Mouse (Mus musculus) CH12.LX (cell line): ENCODE results near the gene Polr3g. TPM values are rescaled to one million over a fixed set of nuclear protein-coding genes. Genes with fewer than 3 reads are reported as not detected.
A peak's percentile ranks its signal among the peaks of the same experiment; 100 is the strongest.

Experiments
- DNase-seq: peaks from one replicate; pipeline ENCODE4 v3.0.0-alpha.2; 2013; ENCODE audit errors: extremely low read depth
- H3K27ac ChIP-seq: 2 replicates; pipeline ENCODE4 v1.5.1; 2012; ENCODE audit warnings: low read depth, mild to moderate bottlenecking, control low read depth, moderate library complexity; ENCODE audit not compliant: insufficient read depth
- H3K27me3 ChIP-seq: replicated peaks from 2 replicates; pipeline ENCODE3; 2012; ENCODE audit warnings: inconsistent platforms
- H3K36me3 ChIP-seq, 2 experiments: replicated peaks in 1 of 2; 2 replicates each; pipeline versions ENCODE3 to v1.6.1; 2012; ENCODE audit warnings: inconsistent platforms in 1 of 2, low read length in 1 of 2, mild to moderate bottlenecking in 1 of 2, mixed read lengths in 1 of 2, moderate library complexity in 1 of 2; ENCODE audit not compliant: control insufficient read depth in 1 of 2, insufficient read depth in 1 of 2
- H3K4me1 ChIP-seq, 2 experiments: 2 replicates each; pipeline ENCODE4 v1.6.1; 2012; ENCODE audit warnings: inconsistent platforms in 1 of 2, moderate library complexity in 1 of 2; ENCODE audit not compliant: insufficient read depth in 2 of 2, control insufficient read depth in 1 of 2
- H3K4me2 ChIP-seq: 2 replicates; pipeline ENCODE4 v1.6.1; 2012; ENCODE audit warnings: low read depth, mild to moderate bottlenecking, control low read depth; ENCODE audit not compliant: poor library complexity, insufficient read depth, severe bottlenecking
- H3K4me3 ChIP-seq, 3 experiments: fragments of 150-350 bp in 1 of 3; sonication (generic) in 1 of 3; replicated peaks in 1 of 3; 2 replicates each; pipeline versions ENCODE3 to v1.5.1; 2011 to 2012; ENCODE audit warnings: low read depth in 2 of 3, low read length in 2 of 3, mild to moderate bottlenecking in 2 of 3, moderate library complexity in 2 of 3, control low read depth in 1 of 3, improper control_type of control experiment in 1 of 3, inconsistent platforms in 1 of 3, mixed read lengths in 1 of 3; ENCODE audit not compliant: poor library complexity in 1 of 3
- H3K79me2 ChIP-seq: replicated peaks from 2 replicates; pipeline ENCODE4 v1.6.1; 2012; ENCODE audit warnings: mild to moderate bottlenecking, moderate library complexity; ENCODE audit not compliant: control insufficient read depth, poor library complexity, insufficient read depth, severe bottlenecking; ENCODE audit errors: extremely low read depth
- H3K9ac ChIP-seq: 2 replicates; pipeline ENCODE4 v1.6.1; 2012; ENCODE audit warnings: low read depth, mild to moderate bottlenecking, control low read depth, moderate library complexity; ENCODE audit not compliant: insufficient read depth
- H3K9me3 ChIP-seq: replicated peaks from 2 replicates; pipeline ENCODE3; 2012; ENCODE audit warnings: low read length, inconsistent platforms, mixed read lengths
- CHD2 ChIP-seq: IDR thresholded peaks from 2 replicates; pipeline ENCODE4 v1.6.1; 2011; ENCODE audit warnings: low read length, improper control_type of control experiment
- ELF1 ChIP-seq: IDR thresholded peaks from 2 replicates; pipeline ENCODE4 v1.6.1; 2014; ENCODE audit warnings: low read depth, mild to moderate bottlenecking, inconsistent platforms, low read length, improper control_type of control experiment
- ETS1 ChIP-seq: conservative IDR thresholded peaks from 2 replicates; pipeline ENCODE4 v1.6.1; 2012; ENCODE audit warnings: low read depth, mild to moderate bottlenecking, inconsistent platforms, low read length, improper control_type of control experiment, moderate library complexity
- GABPA ChIP-seq: IDR thresholded peaks from 2 replicates; pipeline ENCODE4 v1.6.1; 2012; ENCODE audit warnings: low read depth, low read length, improper control_type of control experiment, inconsistent platforms; ENCODE audit not compliant: insufficient replicate concordance
- HCFC1 ChIP-seq: IDR thresholded peaks from 2 replicates; pipeline ENCODE4 v1.6.1; 2012; ENCODE audit warnings: low read depth, mild to moderate bottlenecking, inconsistent platforms, low read length, improper control_type of control experiment
- IRF4 ChIP-seq: IDR thresholded peaks from 2 replicates; pipeline ENCODE4 v1.6.1; 2014; ENCODE audit warnings: low read depth, mild to moderate bottlenecking, inconsistent platforms, low read length, improper control_type of control experiment
- JUND ChIP-seq: conservative IDR thresholded peaks from 2 replicates; pipeline ENCODE4 v1.6.1; 2011; ENCODE audit warnings: low read depth, low read length, improper control_type of control experiment
- MAFK ChIP-seq: IDR thresholded peaks from 2 replicates; pipeline ENCODE4 v1.6.1; 2011; ENCODE audit warnings: low read length, improper control_type of control experiment; ENCODE audit not compliant: insufficient replicate concordance
- MAX ChIP-seq: IDR thresholded peaks from 2 replicates; pipeline ENCODE4 v1.6.1; 2011; ENCODE audit warnings: low read length, improper control_type of control experiment
- MAZ ChIP-seq: IDR thresholded peaks from 2 replicates; pipeline ENCODE4 v1.6.1; 2012; ENCODE audit warnings: low read depth, mild to moderate bottlenecking, inconsistent platforms, low read length, improper control_type of control experiment, moderate library complexity
- MEF2A ChIP-seq: IDR thresholded peaks from 2 replicates; pipeline ENCODE4 v1.6.1; 2014; ENCODE audit warnings: low read depth, mild to moderate bottlenecking, inconsistent platforms, low read length, improper control_type of control experiment, borderline replicate concordance
- MXI1 ChIP-seq: IDR thresholded peaks from 2 replicates; pipeline ENCODE4 v1.6.1; 2011; ENCODE audit warnings: mild to moderate bottlenecking, low read depth, low read length, improper control_type of control experiment
- MYC ChIP-seq: IDR thresholded peaks from 2 replicates; pipeline ENCODE4 v1.6.1; 2011; ENCODE audit warnings: low read depth, mild to moderate bottlenecking, improper control_type of control experiment, low read length
- NELFE ChIP-seq: IDR thresholded peaks from 2 replicates; pipeline ENCODE4 v1.6.1; 2011; ENCODE audit warnings: low read depth, low read length, improper control_type of control experiment
- NRF1 ChIP-seq: IDR thresholded peaks from 2 replicates; pipeline ENCODE4 v1.6.1; 2014; ENCODE audit warnings: low read depth, mild to moderate bottlenecking, inconsistent platforms, low read length, improper control_type of control experiment, moderate library complexity
- PAX5 ChIP-seq: IDR thresholded peaks from 2 replicates; pipeline ENCODE4 v1.6.1; 2012; ENCODE audit warnings: low read length, inconsistent platforms, mixed read lengths
- POLR2A ChIP-seq: IDR thresholded peaks from 2 replicates; pipeline ENCODE4 v1.6.1; 2011; ENCODE audit warnings: low read depth, mild to moderate bottlenecking, improper control_type of control experiment, low read length
- POLR2AphosphoS2 ChIP-seq: IDR thresholded peaks from 2 replicates; pipeline ENCODE4 v1.6.1; 2011; ENCODE audit warnings: low read depth, low read length, improper control_type of control experiment
- RAD21 ChIP-seq: IDR thresholded peaks from 2 replicates; pipeline ENCODE4 v1.6.1; 2011; ENCODE audit warnings: low read depth, mild to moderate bottlenecking, low read length, improper control_type of control experiment, moderate library complexity
- RCOR1 ChIP-seq: conservative IDR thresholded peaks from 2 replicates; pipeline ENCODE4 v1.6.1; 2012; ENCODE audit warnings: low read depth, mild to moderate bottlenecking, inconsistent platforms, low read length, improper control_type of control experiment
- SIN3A ChIP-seq: IDR thresholded peaks from 2 replicates; pipeline ENCODE4 v1.6.1; 2012; ENCODE audit warnings: low read length, improper control_type of control experiment, inconsistent platforms
- TBP ChIP-seq: conservative IDR thresholded peaks from 2 replicates; pipeline ENCODE4 v1.6.1; 2011; ENCODE audit warnings: low read depth, low read length, improper control_type of control experiment
- TCF12 ChIP-seq: IDR thresholded peaks from 2 replicates; pipeline ENCODE4 v1.6.1; 2014; ENCODE audit warnings: low read depth, mild to moderate bottlenecking, inconsistent platforms, low read length, improper control_type of control experiment
- ZC3H11A ChIP-seq: IDR thresholded peaks from 2 replicates; pipeline ENCODE4 v1.6.1; 2012; ENCODE audit warnings: low read depth, mild to moderate bottlenecking, inconsistent platforms, low read length, improper control_type of control experiment
- ZMIZ1 ChIP-seq: IDR thresholded peaks from 2 replicates; pipeline ENCODE4 v1.6.1; 2012; ENCODE audit warnings: low read depth, mild to moderate bottlenecking, inconsistent platforms, low read length, improper control_type of control experiment
- ZNF384 ChIP-seq: IDR thresholded peaks from 2 replicates; pipeline ENCODE4 v1.6.1; 2012; ENCODE audit warnings: low read depth, low read length, improper control_type of control experiment, inconsistent platforms
- dilution Hi-C: fragments of 300-500 bp; cut with MboI; formaldehyde crosslinking; loops from 2 replicates; pipeline ENCODE4 v1.14.3; 2020; ENCODE audit warnings: low sequenced_read_pairs; ENCODE audit not compliant: extremely low pct_unique_long_range_greater_than_20kb, extremely low pct_ligation_motif_present
- in situ Hi-C: fragments of 300-500 bp; cut with MboI; formaldehyde crosslinking; loops from 3 replicates; pipeline ENCODE4 v1.14.3; 2019; ENCODE audit warnings: low sequenced_read_pairs, low pct_ligation_motif_present, low pct_unique_long_range_greater_than_20kb, mixed read lengths
- polyA plus RNA-seq: library from polyadenylated mRNA; unstranded; fragments of >175 nt; gene quantifications from 2 replicates; pipeline ENCODE4 v1.2.1, GENCODE M21; 2012; ENCODE audit warnings: low read depth; ENCODE audit not compliant: insufficient read length
- total RNA-seq, 2 experiments: library from RNA; depleted of rRNA; stranded (reverse); fragments of 300-350 nt in 1 of 2; fragments of >200 nt in 1 of 2; gene quantifications; 2 replicates each; pipeline ENCODE4 v1.2.3; 2012 to 2014

Gene Polr3g
- total and polyA plus RNA-seq, 3 experiments, result 19.1 to 52.5 (median 45.2) TPM

DNA sequence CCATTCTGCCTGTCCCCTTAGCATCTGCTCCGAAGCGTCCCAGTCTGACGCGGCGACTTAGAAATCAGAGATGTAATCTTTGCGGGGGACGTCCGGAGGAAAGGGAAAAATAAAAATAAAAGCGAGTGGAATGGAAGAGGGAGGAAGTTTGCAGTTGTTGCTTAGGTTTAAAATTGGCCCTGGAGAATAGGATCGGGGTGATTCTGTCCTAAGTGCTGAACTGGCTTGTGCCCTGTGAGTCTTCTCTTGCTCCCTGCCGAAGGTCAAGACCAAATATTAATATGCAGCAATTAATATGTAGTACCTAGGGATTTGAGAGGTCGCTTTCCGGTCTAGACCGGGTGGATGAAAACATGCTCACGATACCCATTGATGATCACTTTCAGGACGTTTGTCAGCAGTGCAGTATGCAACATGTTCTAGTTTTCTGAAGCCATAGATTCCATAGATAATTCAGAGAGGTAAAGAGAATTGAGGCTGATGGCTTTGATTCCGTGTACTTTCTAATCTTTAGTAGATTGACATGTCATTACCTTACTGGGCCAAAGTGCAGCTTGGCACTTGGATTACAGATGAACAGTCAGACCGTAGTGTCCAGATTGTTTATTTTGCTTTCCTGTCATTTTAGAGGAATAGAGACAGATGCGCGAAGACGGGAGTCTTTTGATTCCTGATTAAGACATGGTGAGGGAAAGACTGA lies 52.6 kb downstream of the Polr3g start:
- peak overlapping the region; percentile 63 for H3K9ac ChIP-seq
- H3K27ac ChIP-seq, result peak overlapping the region; percentile 6; the same call in 1 of the 2 replicates
- no peak for DNase-seq
- H3K79me2 ChIP-seq, result peaks cover 11% of the 10 kb centered on the region
- peaks cover 4% of the 10 kb centered on the region for H3K9me3 ChIP-seq
- peaks cover 7 to 13% of the 10 kb centered on the region in 2 experiments; a peak in 3 of 4 replicates for H3K4me1 ChIP-seq
- H3K4me3 ChIP-seq, result peak overlapping the region; percentile 73 to 94 (median 81)
- in situ Hi-C loops, result no loop called here
- H3K36me3 ChIP-seq, result peaks cover 2 to 3% of the 10 kb centered on the region in 2 experiments
- H3K4me2 ChIP-seq, result peak overlapping the region; percentile 91
- TF ChIP-seq MYC (no peak), ZNF384 (no peak), ZMIZ1 (no peak), SIN3A (peak; percentile 29; the same call in 1 of the 2 replicates), POLR2AphosphoS2 (no peak), MAFK (no peak), ETS1 (no peak)
- dilution Hi-C loops, result no loop called here
- no peaks in the 10 kb centered on the region for H3K27me3 ChIP-seq

DNA sequence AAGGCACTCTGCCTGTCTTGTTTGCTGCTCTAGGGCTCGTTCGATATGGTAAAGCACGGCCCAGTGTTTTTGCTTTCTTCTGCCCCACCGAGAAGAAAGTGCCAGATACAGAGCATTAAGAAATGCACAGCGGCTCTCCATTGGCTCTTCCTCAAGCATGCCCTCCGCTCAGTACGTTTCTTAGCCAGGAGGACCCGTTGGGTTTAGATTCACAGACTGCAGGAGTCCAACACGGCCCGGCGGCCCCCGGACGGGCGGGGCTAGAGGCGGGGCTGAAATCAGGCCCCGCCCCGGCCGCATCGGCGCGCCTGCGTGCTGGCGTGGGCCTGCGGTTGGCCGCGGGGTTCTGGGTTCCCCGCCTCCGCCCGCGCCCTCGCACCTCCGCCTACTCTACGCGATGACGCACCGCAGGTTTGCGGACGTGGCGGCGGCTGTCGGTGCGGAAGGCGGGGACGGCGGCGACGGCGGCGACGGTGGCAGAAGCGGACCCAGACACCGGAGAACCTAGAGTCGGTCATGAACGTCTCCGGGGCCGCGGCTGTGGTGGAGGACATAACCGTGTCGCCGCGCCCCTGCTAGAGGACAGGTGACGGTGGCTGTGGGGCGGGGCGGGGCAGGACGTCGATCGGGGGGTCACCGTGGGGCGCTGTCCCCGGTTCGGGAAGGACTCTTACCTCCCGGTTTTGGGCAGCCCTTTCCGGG lies 53.3 kb downstream of the Polr3g start, which contains the start of gene Lysmd3:
Gene Lysmd3 (plus strand): TSS at position 313 of the 702 bp plus-strand sequence.
- DNase-seq, result peak; percentile 80
- Histone ChIP-seq H3K4me3 (peak within 1 kb of the TSS; percentile 73 to 94 (median 81)), H3K79me2 (peaks cover 11% of the 10 kb centered on the region), H3K4me2 (peak within 1 kb of the TSS; percentile 91), H3K9ac (peak within 1 kb of the TSS; percentile 63), H3K27ac (peak within 1 kb of the TSS; percentile 25; the same call in 1 of the 2 replicates), H3K27me3 (no peaks in the 10 kb centered on the region), H3K4me1 (peaks cover 7 to 13% of the 10 kb centered on the region in 2 experiments; a peak in 3 of 4 replicates), H3K9me3 (peaks cover 4% of the 10 kb centered on the region), H3K36me3 (peaks cover 2 to 3% of the 10 kb centered on the region in 2 experiments)
- dilution Hi-C loops, result no loop called here
- peak; percentile 62 for TF ChIP-seq TCF12
- peak; percentile 24; the same call in 1 of the 2 replicates for TF ChIP-seq IRF4
- TF ChIP-seq ETS1, result 0 out of 2 replicates have a peak, but pooled peaks have one; percentile 10
- peak; percentile 74 for TF ChIP-seq SIN3A
- no peak for TF ChIP-seq ZC3H11A
- no peak for TF ChIP-seq CHD2
- TF ChIP-seq ZMIZ1, result peak; percentile 80
- TF ChIP-seq JUND, result no peak
- TF ChIP-seq MAX, result peak; percentile 23; the same call in 1 of the 2 replicates
- TF ChIP-seq MXI1, result peak; percentile 70; the same call in 1 of the 2 replicates
- 0 out of 2 replicates have a peak, but pooled peaks have one; percentile 24 for TF ChIP-seq TBP
- TF ChIP-seq ELF1, result peak; percentile 81
- TF ChIP-seq MAZ, result no peak; the same call in 1 of the 2 replicates
- TF ChIP-seq POLR2A, result peak; percentile 81
- TF ChIP-seq RCOR1, result 0 out of 2 replicates have a peak, but pooled peaks have one; percentile 28
- peak; percentile 85 for TF ChIP-seq NELFE
- peak; percentile 44; the same call in 1 of the 2 replicates for TF ChIP-seq MEF2A
- TF ChIP-seq RAD21, result no peak
- no peak for TF ChIP-seq MAFK
- TF ChIP-seq HCFC1, result peak; percentile 41; the same call in 1 of the 2 replicates
- TF ChIP-seq GABPA, result no peak
- no peak for TF ChIP-seq ZNF384
- peak; percentile 54; the same call in 1 of the 2 replicates for TF ChIP-seq POLR2AphosphoS2
- no peak for TF ChIP-seq PAX5
- TF ChIP-seq NRF1, result peak; percentile 91
- in situ Hi-C loops, result no loop called here
